Mouse (Mus musculus): Measurements from ENCODE around the gene Olfr549.

The Olfr549 gene

DNA sequence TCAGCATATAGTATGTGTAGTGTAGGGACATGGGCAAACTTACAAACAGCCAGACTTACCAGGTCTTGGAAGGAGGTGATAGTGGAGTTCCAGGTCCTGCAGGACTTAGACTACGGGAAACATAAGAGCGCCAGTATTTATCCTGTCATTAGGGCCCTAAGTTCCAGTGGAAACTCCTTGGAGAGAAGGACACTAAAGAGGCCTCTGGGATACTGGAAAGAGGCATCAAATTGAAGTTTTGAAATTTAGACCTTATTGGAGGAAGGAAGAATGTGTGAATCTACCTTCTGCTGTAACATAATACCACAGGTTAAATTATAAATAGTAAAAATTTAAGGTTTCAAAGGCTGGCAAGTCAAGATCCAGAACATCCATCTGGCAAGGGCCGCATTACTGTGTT, 42.1 kb downstream of the Olfr549 start, which contains the start of gene Olfr551:
Olfr551 (minus strand) TSS at position 101 of the 400 bp plus-strand sequence.
- no peak for DNase-seq (ENCODE audit: low read depth, low spot score)

DNA sequence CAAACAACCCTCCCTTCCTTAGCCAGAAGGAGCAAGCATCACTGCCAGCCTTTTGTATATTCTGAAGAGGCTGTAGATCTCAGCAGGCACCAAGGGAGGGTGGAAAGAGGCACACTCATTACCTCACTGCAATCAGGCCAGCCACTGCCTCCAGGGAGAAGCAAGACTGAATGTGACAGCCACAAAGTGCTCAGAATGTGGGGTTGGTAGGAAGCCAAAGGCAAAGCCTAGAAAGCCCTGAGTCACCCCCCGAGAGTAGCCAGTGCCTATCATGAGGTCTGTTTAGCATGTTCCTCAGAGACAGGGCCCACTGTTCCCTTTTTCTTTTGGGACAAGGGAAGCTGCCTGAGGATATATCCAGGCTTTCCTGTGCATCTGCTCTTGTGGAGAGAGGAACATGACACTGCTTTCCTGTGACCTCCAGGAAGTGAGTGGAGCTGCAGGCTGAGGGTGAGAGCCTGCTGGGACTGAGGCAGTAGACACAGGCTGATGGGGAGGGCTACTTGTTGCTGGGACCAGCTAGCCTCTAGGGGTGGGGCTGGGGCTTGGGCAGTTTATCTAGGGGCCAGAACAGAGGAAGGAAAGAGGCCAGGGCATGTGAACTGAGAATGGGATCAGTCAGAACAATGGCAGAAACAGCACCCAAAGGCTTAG, 47.8 kb downstream of the Olfr549 start, which contains the start of gene Olfr552:
Olfr552 (plus strand) TSS at position 393 of the 654 bp plus-strand sequence.
- no peak for DNase-seq (ENCODE audit: low read depth, low spot score)

All from telencephalon, adult 2 months (tissue).